In the genomic region with DNA sequence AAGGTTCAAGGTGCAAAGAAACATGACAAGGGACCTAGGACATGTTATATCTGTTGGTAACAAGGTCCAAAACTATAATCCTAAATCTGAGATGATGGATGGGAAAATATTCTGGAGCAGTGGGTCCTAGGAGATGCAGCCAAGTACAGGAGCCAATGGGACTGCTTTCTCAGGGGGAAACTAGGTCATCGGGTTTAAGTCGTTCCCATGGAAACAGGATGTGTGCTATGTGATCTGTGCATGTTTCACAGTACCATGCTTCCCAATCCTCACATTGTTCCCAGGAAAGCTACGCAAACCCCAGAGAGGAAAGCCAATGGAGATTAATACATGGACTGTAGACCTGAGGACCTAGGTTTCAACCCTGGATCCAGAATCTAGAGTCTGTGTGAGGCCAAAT, we compare ENCODE assay signal across 28 mouse cellular contexts. TPM values are rescaled to one million over a fixed set of nuclear protein-coding genes. Genes with fewer than 3 reads are reported as not detected.
DNase-seq lines count a peak whose midpoint lies in the region; ATAC-seq lines count a peak whose summit lies in the region.
"Had no signal": no experiment of that assay in that cellular context is flagged by ENCODE, and none has a peak within 500 bp of the region (broad histone marks: within the 10 kb centered on the region; RNA-seq: fewer than 3 reads in every experiment).

No protein-coding gene starts in this region.

- H3K9me3 ChIP-seq in forebrain, embryonic 15.5 days: no peaks in the 10 kb centered on the region
- no peaks in the 10 kb centered on the region for H3K9me3 ChIP-seq in forebrain, embryonic 11.5 days (ENCODE audit: control insufficient read depth, low read length)
- no peaks in the 10 kb centered on the region for H3K9me3 ChIP-seq in midbrain, embryonic 11.5 days (ENCODE audit: control insufficient read depth, low read length)
- no peaks in the 10 kb centered on the region for H3K9me3 ChIP-seq in midbrain, embryonic 14.5 days (ENCODE audit: control insufficient read depth, low read length)
- H3K9me3 ChIP-seq in midbrain, embryonic 16.5 days (replicated peaks; ENCODE audit: control insufficient read depth, low read length, poor library complexity, severe bottlenecking): no peaks in the 10 kb centered on the region
- H3K9me3 ChIP-seq: embryonic facial prominence, embryonic 15.5 days; heart, embryonic 15.5 days; hindbrain, embryonic 15.5 days; intestine, embryonic 15.5 days; limb, embryonic 12.5 days; liver, embryonic 12.5 days; neural tube, embryonic 15.5 days had no signal

- no peak overlapping the region for H3K9ac ChIP-seq in forebrain, embryonic 15.5 days (replicated peaks)
- no peak overlapping the region for H3K9ac ChIP-seq in forebrain, embryonic 11.5 days (ENCODE audit: low read length)
- H3K9ac ChIP-seq in midbrain, embryonic 11.5 days (ENCODE audit: low read length): no peak overlapping the region
- H3K9ac ChIP-seq in midbrain, embryonic 14.5 days (replicated peaks; ENCODE audit: low read length): no peak overlapping the region
- no peak overlapping the region for H3K9ac ChIP-seq in midbrain, embryonic 16.5 days (ENCODE audit: low read depth, low read length)
- H3K9ac ChIP-seq: embryonic facial prominence, embryonic 15.5 days; heart, embryonic 15.5 days; hindbrain, embryonic 15.5 days; intestine, embryonic 15.5 days; limb, embryonic 12.5 days; liver, embryonic 12.5 days; neural tube, embryonic 15.5 days had no signal

- WGBS in forebrain, embryonic 15.5 days: 76% methylated on average over 3 of the region's 3 CpGs
- WGBS in forebrain, embryonic 11.5 days: 79% methylated on average over 3 of the region's 3 CpGs
- 71% methylated on average over 3 of the region's 3 CpGs for WGBS in midbrain, embryonic 11.5 days
- WGBS in midbrain, embryonic 14.5 days: 57% methylated on average over 3 of the region's 3 CpGs
- WGBS in midbrain, embryonic 16.5 days: 62% methylated on average over 3 of the region's 3 CpGs

- no peak for DNase-seq in forebrain, embryonic 11.5 days (ENCODE audit: low spot score)
- no peak for DNase-seq in midbrain, embryonic 11.5 days (ENCODE audit: low spot score, missing footprints)
- DNase-seq in midbrain, embryonic 14.5 days: no peak
- no peak for DNase-seq in urinary bladder, postnatal 25 days (ENCODE audit: low spot score)
- DNase-seq in gastrocnemius, postnatal 4 days (ENCODE audit: low spot score in 2 of 2): no peak
- DNase-seq: adrenal gland, adult 2 months; cerebellum, adult 8-10 months; cerebellum, postnatal 36 days; embryo, embryonic 11 days; gastrocnemius, postnatal 25 days; heart, postnatal 4 days; kidney, adult 9 months; kidney, postnatal 25 days; layer of hippocampus, postnatal 36 days; lung, adult 18-20 months; lung, postnatal 10 days; thymus, postnatal 14 days had no signal

- no peak overlapping the region for H3K4me2 ChIP-seq in forebrain, embryonic 15.5 days (replicated peaks)
- H3K4me2 ChIP-seq in forebrain, embryonic 11.5 days (ENCODE audit: low read depth, low read length, severe bottlenecking): no peak overlapping the region
- no peak overlapping the region for H3K4me2 ChIP-seq in midbrain, embryonic 11.5 days
- no peak overlapping the region for H3K4me2 ChIP-seq in midbrain, embryonic 14.5 days (ENCODE audit: low read length)
- H3K4me2 ChIP-seq in midbrain, embryonic 16.5 days (ENCODE audit: low read length): no peak overlapping the region
- H3K4me2 ChIP-seq: embryonic facial prominence, embryonic 15.5 days; heart, embryonic 15.5 days; hindbrain, embryonic 15.5 days; intestine, embryonic 15.5 days; limb, embryonic 12.5 days; liver, embryonic 12.5 days; neural tube, embryonic 15.5 days had no signal

- H3K36me3 ChIP-seq in forebrain, embryonic 15.5 days: peaks cover 11% of the 10 kb centered on the region; the same call in 1 of the 2 replicates
- H3K36me3 ChIP-seq in forebrain, embryonic 11.5 days (ENCODE audit: control insufficient read depth, insufficient read depth, low read length): no peaks in the 10 kb centered on the region
- no peaks in the 10 kb centered on the region; the same call in 1 of the 2 replicates for H3K36me3 ChIP-seq in midbrain, embryonic 11.5 days (ENCODE audit: control insufficient read depth, insufficient read depth, low read length)
- H3K36me3 ChIP-seq in midbrain, embryonic 14.5 days (ENCODE audit: control insufficient read depth, insufficient read depth, low read length): peaks cover 19% of the 10 kb centered on the region
- H3K36me3 ChIP-seq in midbrain, embryonic 16.5 days (ENCODE audit: control insufficient read depth, insufficient read depth, low read length): peaks cover 5% of the 10 kb centered on the region; the same call in 1 of the 2 replicates
- H3K36me3 ChIP-seq: liver, embryonic 12.5 days had no signal

- H3K27me3 ChIP-seq in forebrain, embryonic 15.5 days: no peaks in the 10 kb centered on the region
- no peaks in the 10 kb centered on the region for H3K27me3 ChIP-seq in forebrain, embryonic 11.5 days (ENCODE audit: control insufficient read depth, insufficient read depth, low read length)
- H3K27me3 ChIP-seq in midbrain, embryonic 11.5 days (ENCODE audit: control insufficient read depth, insufficient read depth, low read length): no peaks in the 10 kb centered on the region
- H3K27me3 ChIP-seq in midbrain, embryonic 14.5 days (ENCODE audit: control insufficient read depth, insufficient read depth, low read length): no peaks in the 10 kb centered on the region
- H3K27me3 ChIP-seq in midbrain, embryonic 16.5 days (ENCODE audit: control insufficient read depth, insufficient read depth, low read depth, low read length): no peaks in the 10 kb centered on the region
- H3K27me3 ChIP-seq: embryonic facial prominence, embryonic 15.5 days; heart, embryonic 15.5 days; hindbrain, embryonic 15.5 days; intestine, embryonic 15.5 days; limb, embryonic 12.5 days; liver, embryonic 12.5 days; neural tube, embryonic 15.5 days; Patski had no signal

- peak; percentile 70 for ATAC-seq in forebrain, embryonic 15.5 days (replicated peaks)
- ATAC-seq in forebrain, embryonic 11.5 days (replicated peaks; ENCODE audit: low FRiP score): no peak
- peak; percentile 27; the same call in 1 of the 2 replicates for ATAC-seq in midbrain, embryonic 11.5 days (ENCODE audit: low FRiP score)
- no peak for ATAC-seq in midbrain, embryonic 14.5 days (ENCODE audit: low FRiP score, low TSS enrichment)
- 0 out of 2 replicates have a peak, but pooled peaks have one; percentile 44 for ATAC-seq in midbrain, embryonic 16.5 days
- ATAC-seq: intestine, embryonic 15.5 days; liver, embryonic 12.5 days; Patski had no signal

- peaks cover 3% of the 10 kb centered on the region; the same call in 1 of the 2 replicates for H3K4me1 ChIP-seq in forebrain, embryonic 15.5 days
- H3K4me1 ChIP-seq in forebrain, embryonic 11.5 days (replicated peaks; ENCODE audit: control insufficient read depth, insufficient read depth, low read length): no peaks in the 10 kb centered on the region
- 0 out of 2 replicates have a peak, but pooled peaks cover 2% of the 10 kb centered on the region for H3K4me1 ChIP-seq in midbrain, embryonic 11.5 days (ENCODE audit: control insufficient read depth, insufficient read depth, low read length)
- H3K4me1 ChIP-seq in midbrain, embryonic 14.5 days (ENCODE audit: control insufficient read depth, insufficient read depth, low read length): no peaks in the 10 kb centered on the region
- 0 out of 2 replicates have a peak, but pooled peaks cover 2% of the 10 kb centered on the region for H3K4me1 ChIP-seq in midbrain, embryonic 16.5 days (ENCODE audit: control insufficient read depth, insufficient read depth, low read length)
- H3K4me1 ChIP-seq: embryonic facial prominence, embryonic 15.5 days; heart, embryonic 15.5 days; intestine, embryonic 15.5 days; liver, embryonic 12.5 days; neural tube, embryonic 15.5 days had no signal

- H3K4me3 ChIP-seq in forebrain, embryonic 15.5 days: no peak overlapping the region
- H3K4me3 ChIP-seq in forebrain, embryonic 11.5 days (ENCODE audit: low read depth, low read length): no peak overlapping the region
- no peak overlapping the region for H3K4me3 ChIP-seq in midbrain, embryonic 11.5 days (ENCODE audit: low read depth, low read length)
- H3K4me3 ChIP-seq in midbrain, embryonic 14.5 days (replicated peaks; ENCODE audit: low read depth, low read length): no peak overlapping the region
- H3K4me3 ChIP-seq in midbrain, embryonic 16.5 days (ENCODE audit: low read depth, low read length): no peak overlapping the region
- H3K4me3 ChIP-seq: embryonic facial prominence, embryonic 15.5 days; heart, embryonic 15.5 days; hindbrain, embryonic 15.5 days; intestine, embryonic 15.5 days; layer of hippocampus, adult 2 months; limb, embryonic 12.5 days; liver, embryonic 12.5 days; neural tube, embryonic 15.5 days had no signal

- no peak overlapping the region for H3K27ac ChIP-seq in forebrain, embryonic 15.5 days (replicated peaks)
- no peak overlapping the region for H3K27ac ChIP-seq in forebrain, embryonic 11.5 days (ENCODE audit: low read depth, low read length)
- no peak overlapping the region for H3K27ac ChIP-seq in midbrain, embryonic 11.5 days (ENCODE audit: low read depth, low read length)
- H3K27ac ChIP-seq in midbrain, embryonic 14.5 days (replicated peaks; ENCODE audit: low read depth, low read length): no peak overlapping the region
- no peak overlapping the region for H3K27ac ChIP-seq in midbrain, embryonic 16.5 days (ENCODE audit: low read length)
- H3K27ac ChIP-seq: embryonic facial prominence, embryonic 15.5 days; heart, embryonic 15.5 days; hindbrain, embryonic 15.5 days; intestine, embryonic 15.5 days; layer of hippocampus, adult 2 months; limb, embryonic 12.5 days; liver, embryonic 12.5 days; neural tube, embryonic 15.5 days had no signal

RNA-seq across cellular contexts. Expression of a gene that starts 42.8 kb away (rescaled TPM):
- 183 and 184 TPM in 2 replicates for polyA plus RNA-seq in forebrain, embryonic 15.5 days (2015; fragmentation: Nextera tagmentation; extraction: Ambion mirVana)
- 114 and 116 TPM in 2 replicates for polyA plus RNA-seq in forebrain, embryonic 11.5 days (2014; fragmentation: Nextera tagmentation; extraction: Ambion mirVana)
- polyA plus RNA-seq in midbrain, embryonic 11.5 days (2014; fragmentation: Nextera tagmentation; extraction: Ambion mirVana): 133 and 135 TPM in 2 replicates
- 205 and 228 TPM in 2 replicates for polyA plus RNA-seq in midbrain, embryonic 14.5 days (2014; fragmentation: Nextera tagmentation; extraction: Ambion mirVana)
- 223 and 230 TPM in 2 replicates for polyA plus RNA-seq in midbrain, embryonic 16.5 days (2015; fragmentation: Nextera tagmentation; extraction: Ambion mirVana)
- 10 to 100 TPM; 22.2 to 25.0 TPM for total RNA-seq in gastrocnemius, postnatal 4 days (2021)

Comparison
In these comparisons a context has a peak if more than half of its experiments do, and no peak if none do; other contexts are left out.
1. ATAC-seq: peak in forebrain, embryonic 15.5 days (single experiment), midbrain, embryonic 11.5 days (single experiment) and midbrain, embryonic 16.5 days (single experiment); none in forebrain, embryonic 11.5 days (single experiment) and midbrain, embryonic 14.5 days (single experiment).